Mouse (Mus musculus) T-helper 1 cell (primary cell): ENCODE measurements around the gene Ints3.

ENCODE experiments used
- in situ Hi-C: fragments of 300-600 bp; cut with MboI, MseI; formaldehyde crosslinking; loops from one replicate; pipeline ENCODE4 v1.15.1; 2025; ENCODE audit warnings: high pct_unique_total_duplicates

The Ints3 gene

GRCm38 (mm10) chr3:90445417-90446200 is 12.2 kb upstream of the Ints3 start:
- in situ Hi-C loops: no loop called here

GRCm38 (mm10) chr3:90443977-90444376 is 10.6 kb upstream of the Ints3 start:
- in situ Hi-C loops: no loop called here

- in situ Hi-C loops: no loop called here
Measured at GRCm38 (mm10) chr3:90440756-90441155, 7.3 kb upstream of the Ints3 start.

GRCm38 (mm10) chr3:90437131-90437530 is 3.7 kb upstream of the Ints3 start:
- in situ Hi-C loops: no loop called here

- in situ Hi-C loops: no loop called here
Measured at GRCm38 (mm10) chr3:90434073-90434730, 780 bp upstream of the Ints3 start.

- in situ Hi-C loops: no loop called here
Measured at GRCm38 (mm10) chr3:90432811-90433219, 607 bp downstream of the Ints3 start.

GRCm38 (mm10) chr3:90432348-90432747 is 1.1 kb downstream of the Ints3 start:
- in situ Hi-C loops: no loop called here

GRCm38 (mm10) chr3:90429576-90429975 is 3.8 kb downstream of the Ints3 start:
- in situ Hi-C loops: no loop called here

- in situ Hi-C loops: no loop called here
Measured at GRCm38 (mm10) chr3:90428186-90428585, 5.2 kb downstream of the Ints3 start.

GRCm38 (mm10) chr3:90427574-90427973 is 5.8 kb downstream of the Ints3 start:
- in situ Hi-C loops: no loop called here

- in situ Hi-C loops: no loop called here
Measured at GRCm38 (mm10) chr3:90425499-90425898, 7.9 kb downstream of the Ints3 start.

- in situ Hi-C loops: loop anchor here (25.0 kb wide), 1 partner anchor 539 kb away; no protein-coding TSS in a partner anchor
Measured at GRCm38 (mm10) chr3:90423549-90423948, 9.9 kb downstream of the Ints3 start.

- in situ Hi-C loops: loop anchor here (25.0 kb wide), 1 partner anchor 542 kb away; no protein-coding TSS in a partner anchor
Measured at GRCm38 (mm10) chr3:90420696-90421095, 12.7 kb downstream of the Ints3 start.

- in situ Hi-C loops: loop anchor here (25.0 kb wide), 1 partner anchor 549 kb away; no protein-coding TSS in a partner anchor
Measured at GRCm38 (mm10) chr3:90413011-90413396, 20.4 kb downstream of the Ints3 start.

- in situ Hi-C loops: loop anchor here (25.0 kb wide), 1 partner anchor 550 kb away; no protein-coding TSS in a partner anchor
Measured at GRCm38 (mm10) chr3:90412312-90413010, 21.0 kb downstream of the Ints3 start.

- in situ Hi-C loops: loop anchor here (25.0 kb wide), 1 partner anchor 554 kb away; no protein-coding TSS in a partner anchor
Measured at GRCm38 (mm10) chr3:90408721-90409120, 24.7 kb downstream of the Ints3 start.

GRCm38 (mm10) chr3:90406414-90406813 is 27.0 kb downstream of the Ints3 start:
- in situ Hi-C loops: loop anchor here (25.0 kb wide), 1 partner anchor 556 kb away; no protein-coding TSS in a partner anchor

GRCm38 (mm10) chr3:90404609-90405008 is 28.8 kb downstream of the Ints3 start:
- in situ Hi-C loops: loop anchor here (25.0 kb wide), 1 partner anchor 558 kb away; no protein-coding TSS in a partner anchor

- in situ Hi-C loops: loop anchor here (25.0 kb wide), 1 partner anchor 558 kb away; no protein-coding TSS in a partner anchor
Measured at GRCm38 (mm10) chr3:90404121-90404520, 29.3 kb downstream of the Ints3 start.

- in situ Hi-C loops: loop anchor here (25.0 kb wide), 1 partner anchor 561 kb away; no protein-coding TSS in a partner anchor
Measured at GRCm38 (mm10) chr3:90400993-90401392, 32.4 kb downstream of the Ints3 start.

- in situ Hi-C loops: no loop called here
Measured at GRCm38 (mm10) chr3:90395629-90396028, 37.8 kb downstream of the Ints3 start.

GRCm38 (mm10) chr3:90392661-90393060 is 40.8 kb downstream of the Ints3 start:
- in situ Hi-C loops: no loop called here
